Mouse (Mus musculus) right cerebral cortex, postnatal 14 days (tissue): Measurements from ENCODE around the gene Lrcol1.

Experiments
- DNase-seq: peaks from one replicate; pipeline ENCODE4 v3.0.0; 2022

The Lrcol1 gene

DNA sequence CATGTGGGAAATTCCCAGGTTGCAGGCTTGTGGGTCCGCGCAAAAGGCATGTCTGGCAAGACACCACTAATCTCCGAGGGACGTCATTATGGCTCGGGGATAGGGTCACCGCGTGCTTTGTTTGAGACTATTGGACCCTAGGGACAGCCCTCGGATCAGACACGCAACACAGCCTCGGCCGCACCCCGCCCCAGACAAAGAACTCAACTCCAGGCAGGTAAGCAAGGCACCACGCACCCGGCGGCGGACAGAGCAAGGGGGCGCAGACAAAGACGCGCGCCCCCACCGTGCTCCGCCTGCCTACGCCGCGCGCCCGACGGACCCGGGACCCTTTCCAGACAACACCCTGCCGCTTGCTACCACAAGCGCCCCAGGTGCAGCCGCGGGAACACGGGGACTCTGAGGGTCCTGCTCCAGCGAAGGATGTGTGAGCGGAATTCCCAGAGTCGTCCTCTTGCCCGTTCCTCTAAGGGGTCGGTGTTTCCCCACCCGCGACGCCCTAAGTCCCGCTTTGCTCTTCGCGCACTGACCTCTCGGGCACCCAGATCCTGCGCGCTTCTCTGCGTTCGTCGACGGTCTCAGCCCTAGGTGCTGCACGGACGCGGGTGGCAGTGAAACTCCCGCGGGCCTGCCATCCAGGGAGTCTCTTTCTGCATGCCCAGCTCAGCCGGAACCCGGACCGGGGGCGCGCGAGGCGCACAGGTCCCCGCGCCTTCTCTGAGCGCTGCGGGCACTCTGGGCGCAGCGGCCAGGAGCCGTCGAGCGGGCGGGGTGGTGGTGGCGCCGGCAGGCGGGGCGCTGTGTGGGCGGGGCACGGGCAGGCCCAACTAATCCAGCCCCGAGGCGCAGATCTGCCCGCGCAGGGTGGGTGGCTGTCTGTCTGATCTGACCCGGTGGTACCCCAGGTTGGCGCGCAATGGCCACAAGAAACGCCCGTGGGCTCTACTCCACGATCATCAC is 42.1 kb downstream of the Lrcol1 start:
- peak; percentile 76 for DNase-seq

DNA sequence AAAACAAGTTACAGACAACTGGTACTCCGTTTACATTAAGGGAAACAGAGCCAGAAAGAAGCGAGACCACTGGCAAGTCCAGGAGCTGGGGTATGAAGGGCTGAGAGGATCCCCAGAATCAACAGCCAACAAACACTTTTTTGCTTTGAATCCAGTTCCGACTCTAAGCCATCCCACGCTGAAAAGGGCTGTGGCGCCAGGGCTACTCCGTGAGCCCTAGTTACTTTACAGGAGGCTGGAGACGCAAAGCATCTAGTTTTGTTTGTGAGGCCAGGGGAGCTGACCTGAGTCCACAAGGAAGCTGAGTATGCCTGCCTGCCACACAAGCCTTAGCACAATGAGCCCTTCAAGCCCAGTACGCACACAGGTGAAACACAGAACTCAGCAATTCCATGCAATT is 42.8 kb downstream of the Lrcol1 start:
- no peak for DNase-seq

DNA sequence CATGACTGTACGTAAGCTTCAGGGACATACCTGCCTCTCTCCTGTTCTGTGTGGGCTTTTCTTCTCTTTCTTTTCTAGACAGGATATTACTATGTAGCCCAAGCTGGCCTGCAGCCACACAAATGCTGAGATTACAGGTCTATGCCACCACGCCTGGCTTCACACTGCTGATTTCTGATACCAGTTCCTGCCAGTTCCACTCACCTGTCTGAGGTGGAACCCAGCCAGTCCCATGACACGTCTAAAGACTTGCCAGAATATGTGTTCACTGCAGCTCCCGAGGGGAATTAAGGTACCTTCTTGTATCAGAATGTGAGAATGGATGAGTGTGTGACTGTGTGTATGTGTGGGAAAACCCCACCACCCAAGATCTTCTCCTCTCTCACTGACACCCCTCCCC is 46.1 kb downstream of the Lrcol1 start:
- no peak for DNase-seq

DNA sequence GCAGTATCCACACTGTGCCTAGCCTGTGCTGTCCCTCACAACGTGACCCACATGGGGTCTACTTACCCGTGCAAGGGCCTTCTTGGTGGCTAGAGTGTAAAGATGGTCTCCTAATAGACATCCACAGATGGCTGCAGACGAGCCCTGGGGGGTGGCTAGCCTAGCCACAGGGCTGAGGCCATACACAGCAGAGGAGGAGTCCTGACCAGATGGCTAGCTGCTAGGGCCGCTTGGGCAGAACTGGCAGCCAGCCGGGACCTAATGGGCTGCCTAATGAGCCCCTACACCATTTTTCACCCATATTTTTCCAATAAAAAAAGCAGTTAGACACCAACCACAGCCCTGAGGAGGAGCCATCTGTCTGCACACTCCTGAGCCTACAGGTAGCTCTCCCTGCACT is 48.2 kb downstream of the Lrcol1 start:
- DNase-seq = no peak

DNA sequence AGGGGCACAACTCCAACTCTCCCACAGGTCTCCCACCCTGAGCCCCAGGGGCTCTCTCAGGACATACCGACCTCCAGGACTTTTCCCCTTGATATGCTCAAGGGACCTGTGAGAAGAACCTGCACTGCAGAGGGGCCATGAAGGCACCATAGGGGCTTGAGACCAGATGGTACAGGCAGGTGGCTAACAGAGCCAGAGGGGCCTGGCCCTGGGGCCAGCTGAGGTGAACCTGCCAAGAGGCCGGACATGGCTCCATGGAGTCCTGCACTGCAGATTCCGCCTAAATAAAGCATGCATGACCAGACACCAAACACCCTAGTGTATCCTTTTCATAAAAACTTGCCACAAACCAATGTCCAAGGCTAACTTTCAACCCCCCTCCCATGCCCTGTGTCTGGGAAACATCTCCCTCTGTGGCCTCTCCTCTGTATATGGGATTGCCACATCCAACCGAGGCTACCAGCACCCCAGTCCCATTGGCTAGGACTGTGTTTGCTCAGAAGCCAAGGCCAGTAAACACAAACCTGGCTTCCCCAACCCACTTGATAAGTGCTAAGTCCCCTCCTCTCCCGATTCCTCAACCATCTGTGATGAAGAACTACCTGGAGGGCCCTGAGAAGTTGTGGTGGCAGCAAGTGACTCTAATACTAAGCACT is 50.6 kb downstream of the Lrcol1 start:
- DNase-seq = no peak

DNA sequence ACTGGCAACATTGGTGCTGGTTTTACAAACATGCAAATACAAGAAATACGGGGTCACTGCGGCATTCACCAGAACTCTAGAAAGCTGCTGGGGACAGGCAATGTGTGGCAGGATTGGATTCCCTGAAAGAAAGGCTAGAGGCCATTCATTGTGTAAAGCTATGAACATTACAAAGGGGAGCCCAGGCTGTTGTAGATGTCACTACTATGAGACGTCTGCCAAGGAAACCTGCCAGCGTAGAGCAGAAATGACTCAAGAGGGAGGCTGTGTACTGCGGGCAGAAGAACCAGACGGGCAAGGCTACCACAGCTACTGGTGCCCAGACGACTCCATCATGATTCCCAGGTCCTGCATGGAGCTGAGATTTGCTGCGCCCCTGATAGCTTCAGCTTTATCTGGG is 56.6 kb downstream of the Lrcol1 start:
- DNase-seq = no peak

DNA sequence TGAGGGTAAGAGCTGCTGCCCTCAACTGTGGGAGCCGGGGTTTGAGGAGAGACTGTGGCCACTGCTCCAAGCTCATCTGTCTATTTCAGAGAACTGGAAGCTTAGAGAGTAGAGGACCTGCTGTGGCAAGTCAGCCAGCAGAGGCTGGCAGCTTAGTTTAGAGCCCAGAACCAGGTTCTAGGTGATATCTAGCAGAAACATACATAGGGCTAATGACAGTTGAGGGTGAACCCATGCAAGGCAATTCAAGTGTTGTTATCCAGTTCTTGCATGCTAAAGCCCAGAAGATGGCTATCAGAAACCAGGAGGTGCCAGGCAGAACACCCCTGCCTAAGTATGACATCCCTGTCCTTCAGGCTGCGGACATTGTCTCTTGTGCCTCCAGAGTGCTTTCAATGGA is 58.0 kb downstream of the Lrcol1 start:
- no peak for DNase-seq

DNA sequence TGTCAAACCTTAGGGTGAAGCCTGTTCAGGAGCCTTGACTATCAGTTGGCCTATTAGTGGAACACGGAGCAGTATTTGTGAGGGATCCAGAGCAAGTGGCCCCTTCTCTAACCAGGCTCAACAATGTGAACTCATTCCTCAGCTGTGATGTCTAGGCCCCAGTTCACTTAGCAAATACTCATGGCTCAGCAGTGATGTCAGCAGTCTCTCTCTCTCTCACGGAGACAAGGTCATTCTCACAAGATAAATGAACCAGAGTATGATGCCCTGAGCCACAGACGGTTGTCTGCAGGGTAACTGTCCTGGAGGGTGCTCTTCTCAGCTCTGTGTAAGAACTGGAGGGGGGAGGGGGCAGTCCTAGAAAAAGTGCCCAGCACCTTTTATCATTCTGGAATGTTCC is 59.4 kb downstream of the Lrcol1 start:
- DNase-seq = no peak
